In the genomic region with DNA sequence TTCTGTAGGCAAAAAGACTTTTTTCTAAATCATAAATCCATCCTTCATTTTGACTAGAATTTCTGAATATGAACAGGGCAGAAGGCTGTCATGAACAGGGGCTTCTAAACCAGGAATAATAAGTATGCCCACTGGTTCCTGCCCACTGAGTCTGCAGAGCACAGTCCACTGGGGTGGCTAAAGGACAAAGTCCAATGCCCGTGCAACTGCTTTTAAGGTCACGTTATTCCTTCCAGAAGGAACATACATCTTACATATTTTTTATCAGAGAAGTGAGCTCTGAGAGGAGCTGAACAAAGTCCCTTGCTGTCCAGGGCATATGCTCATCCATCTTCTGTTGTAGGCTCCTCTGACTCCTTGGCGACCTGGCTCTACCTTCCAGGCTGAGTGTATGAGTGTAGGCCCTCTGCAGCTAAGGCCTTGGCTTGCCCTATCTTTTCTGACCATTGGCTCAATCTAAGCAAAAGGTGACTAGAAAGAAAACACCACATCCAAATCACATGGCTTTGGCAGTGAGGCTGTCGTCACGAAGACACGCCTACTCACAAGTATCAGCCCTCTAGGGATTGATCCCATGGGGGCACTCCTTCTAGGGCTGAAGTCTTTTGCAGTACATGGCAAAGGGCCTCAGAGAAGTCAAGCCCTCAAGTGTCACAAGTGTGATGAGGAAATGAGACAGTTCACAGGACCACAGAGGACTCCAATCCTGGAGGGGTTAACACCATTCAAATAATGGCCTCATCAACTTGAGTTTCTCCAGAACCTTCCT, we compare ENCODE assay signal across 19 mouse cellular contexts. TPM values are rescaled to one million over a fixed set of nuclear protein-coding genes. Genes with fewer than 3 reads are reported as not detected.
"Had no signal": no experiment of that assay in that cellular context is flagged by ENCODE, and none has a peak within 500 bp of the region (broad histone marks: within the 10 kb centered on the region; RNA-seq: fewer than 3 reads in every experiment).

No protein-coding gene starts in this region.

- H3K4me3 ChIP-seq: left cerebral cortex, adult 2 months; limb, embryonic 10.5 days; liver, embryonic 12.5 days; lung, embryonic 15.5 days; megakaryocyte, embryonic 14.5 days; midbrain, embryonic 15.5 days; neural tube, embryonic 12.5 days; stomach, embryonic 15.5 days had no signal

- ATAC-seq: liver, embryonic 12.5 days; midbrain, embryonic 15.5 days had no signal

- H3K27ac ChIP-seq: left cerebral cortex, adult 2 months; limb, embryonic 10.5 days; liver, embryonic 12.5 days; lung, embryonic 15.5 days; macrophage; midbrain, embryonic 15.5 days; neural tube, embryonic 12.5 days; stomach, embryonic 15.5 days had no signal

- H3K27me3 ChIP-seq: liver, embryonic 12.5 days; lung, embryonic 15.5 days; megakaryocyte, embryonic 14.5 days; midbrain, embryonic 15.5 days; neural tube, embryonic 12.5 days; stomach, embryonic 15.5 days had no signal

- H3K4me2 ChIP-seq: liver, embryonic 12.5 days; lung, embryonic 15.5 days; midbrain, embryonic 11.5 days; midbrain, embryonic 15.5 days; neural tube, embryonic 12.5 days; stomach, embryonic 15.5 days had no signal

- H3K9ac ChIP-seq: liver, embryonic 12.5 days; lung, embryonic 15.5 days; midbrain, embryonic 15.5 days; neural tube, embryonic 12.5 days; stomach, embryonic 15.5 days had no signal

- DNase-seq: kidney, postnatal 14 days; lung, postnatal 14 days; retina, postnatal 1 day; right cerebral cortex, postnatal 4 days; spleen, adult 18-20 months; thymus, adult 2 months; thymus, postnatal 25 days had no signal

- H3K9me3 ChIP-seq: limb, embryonic 10.5 days; liver, embryonic 12.5 days; lung, embryonic 15.5 days; megakaryocyte, embryonic 14.5 days; midbrain, embryonic 15.5 days; neural tube, embryonic 12.5 days; stomach, embryonic 15.5 days had no signal

- H3K4me1 ChIP-seq: limb, embryonic 10.5 days; liver, embryonic 12.5 days; lung, embryonic 15.5 days; megakaryocyte, embryonic 14.5 days; midbrain, embryonic 15.5 days; neural tube, embryonic 12.5 days; stomach, embryonic 15.5 days had no signal

RNA-seq across cellular contexts. Expression of gene Gal, which starts 44.2 kb away (rescaled TPM):
- polyA plus RNA-seq: kidney, embryonic 14.5 days; liver, embryonic 16.5 days; macrophage had no signal
